Mouse (Mus musculus) liver, embryonic 14.5 days (tissue): ENCODE results near the gene Hoxc13. TPM values are rescaled to one million over a fixed set of nuclear protein-coding genes. Genes with fewer than 3 reads are reported as not detected.

ENCODE experiments used
- ATAC-seq: fragments of 200-750 bp; cut with Nextera tagmentation; 2 replicates; pipeline ENCODE4 v1.8.0; 2017; ENCODE audit warnings: moderate number of reproducible peaks, mild to moderate bottlenecking, moderate library complexity; ENCODE audit not compliant: insufficient read depth
- DNase-seq, 3 experiments: peaks; one replicate each; pipeline ENCODE4 v3.0.0-alpha.2; 2012 to 2013; ENCODE audit warnings: low read depth in 3 of 3, low spot score in 3 of 3
- H3K27ac ChIP-seq: fragments of 300-500 bp; sonication (generic); 2 replicates; pipeline ENCODE4 v1.5.1; 2014; ENCODE audit warnings: moderate library complexity, mild to moderate bottlenecking, control low read depth, inconsistent platforms
- H3K27me3 ChIP-seq: fragments of 300-500 bp; sonication (generic); 2 replicates; pipeline ENCODE4 v1.6.1; 2014; ENCODE audit warnings: mild to moderate bottlenecking, low read length, moderate library complexity; ENCODE audit not compliant: control insufficient read depth, insufficient read depth
- H3K36me3 ChIP-seq: fragments of 300-500 bp; sonication (generic); replicated peaks from 2 replicates; pipeline ENCODE4 v1.6.1; 2014; ENCODE audit warnings: low read depth; ENCODE audit not compliant: control insufficient read depth, insufficient read depth
- H3K4me1 ChIP-seq, 2 experiments: fragments of 200-500 bp in 1 of 2; fragments of 300-500 bp in 1 of 2; sonication (generic) in 1 of 2; replicated peaks; 2 replicates each; pipeline ENCODE4 v1.6.1; 2012 to 2014; ENCODE audit warnings: antibody characterized with exemption in 1 of 2, inconsistent platforms in 1 of 2, low read length in 1 of 2; ENCODE audit not compliant: control insufficient read depth in 2 of 2, insufficient read depth in 2 of 2
- H3K4me2 ChIP-seq: fragments of 300-500 bp; sonication (generic); 2 replicates; pipeline ENCODE4 v1.6.1; 2014; ENCODE audit warnings: low read depth, mild to moderate bottlenecking, control low read depth, moderate library complexity
- H3K4me3 ChIP-seq, 2 experiments: fragments of 200-500 bp in 1 of 2; fragments of 300-500 bp in 1 of 2; sonication (generic) in 1 of 2; 2 replicates each; pipeline ENCODE4 v1.5.1; 2012 to 2014; ENCODE audit warnings: low read depth in 2 of 2, low read length in 2 of 2, mild to moderate bottlenecking in 2 of 2, control low read depth in 1 of 2, inconsistent platforms in 1 of 2, moderate library complexity in 1 of 2; ENCODE audit not compliant: insufficient read depth in 1 of 2
- H3K9ac ChIP-seq: fragments of 300-500 bp; sonication (generic); replicated peaks from 2 replicates; pipeline ENCODE4 v1.6.1; 2014; ENCODE audit warnings: mild to moderate bottlenecking, control low read depth, moderate library complexity
- H3K9me3 ChIP-seq: fragments of 300-500 bp; sonication (generic); 2 replicates; pipeline ENCODE4 v1.6.1; 2016; ENCODE audit warnings: low read length, mixed read lengths; ENCODE audit not compliant: control insufficient read depth
- CTCF ChIP-seq: IDR thresholded peaks from 2 replicates; pipeline ENCODE4 v1.5.1; 2016; ENCODE audit warnings: antibody characterized with exemption, low read depth, control low read depth
- EP300 ChIP-seq: IDR thresholded peaks from 2 replicates; pipeline ENCODE4 v1.6.1; 2016; ENCODE audit warnings: antibody characterized with exemption, low read depth
- WGBS: fragments of 180-500 bp; shearing (Covaris S2); extraction: QIAGEN DNeasy Blood & Tissue Kit; methylation state at CpG from one replicate; pipeline ENCODE4 v1.1.7; 2014; ENCODE audit not compliant: insufficient replicate concordance; 5-methylcytosine and 5-hydroxymethylcytosine counted together
- polyA plus RNA-seq, 2 experiments: library from polyadenylated mRNA; depleted of rRNA in 1 of 2; stranded (reverse) in 1 of 2; unstranded in 1 of 2; fragments of >200 nt; fragmentation: Nextera tagmentation in 1 of 2; extraction: Ambion mirVana in 1 of 2; gene quantifications; 2 replicates each; pipeline versions ENCODE4 v1.2.1 to v1.2.3; 2012 to 2014

The Hoxc13 gene
- polyA plus RNA-seq, 2 experiments = not detected

- H3K9me3 ChIP-seq = no peaks in the 10 kb centered on the region
- WGBS = 5% methylated on average over 6 of the region's 6 CpGs
- no peak overlapping the region for H3K4me2 ChIP-seq
- peaks cover 93% of the 10 kb centered on the region for H3K27me3 ChIP-seq
- ATAC-seq = no peak
- H3K4me1 ChIP-seq = no peaks in the 10 kb centered on the region
- no peak overlapping the region for H3K27ac ChIP-seq
- no peaks in the 10 kb centered on the region for H3K36me3 ChIP-seq
- TF ChIP-seq CTCF (no peak), EP300 (no peak)
- DNase-seq = no peak
- H3K4me3 ChIP-seq = no peak overlapping the region
- H3K9ac ChIP-seq = no peak overlapping the region
These were observed 40.8 kb downstream of the Hoxc13 start for GRCm38 (mm10) chr15:102961728-102962127.

- no peak for DNase-seq
- Histone ChIP-seq H3K4me1 (no peaks in the 10 kb centered on the region), H3K27me3 (peaks cover 93% of the 10 kb centered on the region), H3K9ac (no peak overlapping the region), H3K9me3 (no peaks in the 10 kb centered on the region), H3K27ac (no peak overlapping the region), H3K4me2 (no peak overlapping the region), H3K4me3 (no peak overlapping the region), H3K36me3 (no peaks in the 10 kb centered on the region)
- ATAC-seq = no peak
- WGBS = 2% methylated on average over 13 of the region's 13 CpGs
- TF ChIP-seq EP300 (no peak), CTCF (no peak)
These were observed 41.6 kb downstream of the Hoxc13 start for GRCm38 (mm10) chr15:102962492-102962891.

GRCm38 (mm10) chr15:102963259-102963658, 42.4 kb downstream of the Hoxc13 start:
- Histone ChIP-seq H3K9me3 (no peaks in the 10 kb centered on the region), H3K4me1 (no peaks in the 10 kb centered on the region), H3K27ac (no peak overlapping the region), H3K36me3 (no peaks in the 10 kb centered on the region), H3K4me2 (no peak overlapping the region), H3K9ac (no peak overlapping the region), H3K4me3 (no peak overlapping the region), H3K27me3 (peaks cover 92% of the 10 kb centered on the region)
- TF ChIP-seq CTCF = no peak
- no peak for TF ChIP-seq EP300
- ATAC-seq = no peak
- 5% methylated on average over 8 of the region's 8 CpGs for WGBS
- no peak for DNase-seq

- Histone ChIP-seq H3K36me3 (no peaks in the 10 kb centered on the region), H3K4me1 (no peaks in the 10 kb centered on the region), H3K27me3 (peaks cover 92% of the 10 kb centered on the region), H3K4me2 (no peak overlapping the region), H3K4me3 (no peak overlapping the region), H3K9ac (no peak overlapping the region), H3K9me3 (no peaks in the 10 kb centered on the region), H3K27ac (no peak overlapping the region)
- no peak for DNase-seq
- no peak for ATAC-seq
- WGBS = 1% methylated on average over 28 of the region's 28 CpGs
- TF ChIP-seq EP300 = no peak
- no peak for TF ChIP-seq CTCF
These were observed 43.1 kb downstream of the Hoxc13 start for GRCm38 (mm10) chr15:102963671-102964640.

- Histone ChIP-seq H3K36me3 (no peaks in the 10 kb centered on the region), H3K4me1 (no peaks in the 10 kb centered on the region), H3K4me2 (no peak overlapping the region), H3K27ac (no peak overlapping the region), H3K9ac (no peak overlapping the region), H3K9me3 (no peaks in the 10 kb centered on the region), H3K27me3 (peaks cover 96% of the 10 kb centered on the region), H3K4me3 (no peak overlapping the region)
- ATAC-seq = no peak
- DNase-seq = no peak
- 4% methylated on average over 26 of the region's 26 CpGs for WGBS
- TF ChIP-seq CTCF = no peak
- no peak for TF ChIP-seq EP300
These were observed 44.3 kb downstream of the Hoxc13 start for GRCm38 (mm10) chr15:102965003-102965891.
